7 mouse cellular contexts compared by ENCODE assay signal in the genomic region with DNA sequence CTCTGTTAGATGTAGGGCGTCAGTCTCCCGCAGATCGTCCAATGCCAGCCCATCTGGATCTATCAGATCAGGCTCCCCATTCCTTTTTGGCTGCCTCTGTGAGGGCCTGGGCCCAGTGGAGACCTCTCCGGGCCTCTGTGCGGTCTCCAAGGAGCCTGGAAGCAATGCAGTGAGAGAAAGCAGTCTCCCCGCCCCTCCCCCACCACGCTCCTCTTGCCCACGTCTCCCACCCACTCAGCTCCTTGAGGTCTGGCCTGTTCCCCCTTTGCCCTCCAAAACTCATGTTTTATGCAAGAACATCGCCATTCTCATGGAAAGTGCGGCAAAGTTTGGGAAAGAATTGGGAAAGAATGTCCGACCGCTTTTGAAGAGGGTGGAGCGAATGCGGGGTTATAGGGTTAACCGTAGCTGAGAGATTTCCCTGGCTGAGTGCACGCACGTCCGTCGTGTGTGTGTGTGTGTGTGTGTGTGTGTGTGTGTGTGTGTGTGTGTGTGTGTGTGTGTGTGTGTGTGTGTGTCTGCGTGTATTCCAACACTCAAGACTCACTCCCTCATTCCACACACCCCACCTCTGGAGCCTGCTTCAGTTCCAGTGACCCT. TPM values are rescaled to one million over a fixed set of nuclear protein-coding genes. Genes with fewer than 3 reads are reported as not detected.
DNase-seq lines count a peak whose midpoint lies in the region; ATAC-seq lines count a peak whose summit lies in the region.

No protein-coding gene starts in this region.

- ATAC-seq in forebrain, embryonic 12.5 days (ENCODE audit: low FRiP score) = peak; percentile 79
- no peak for ATAC-seq in liver, embryonic 12.5 days

- peaks cover 97% of the 10 kb centered on the region for H3K4me1 ChIP-seq in forebrain, embryonic 12.5 days
- H3K4me1 ChIP-seq in liver, embryonic 12.5 days = no peaks in the 10 kb centered on the region; the same call in 1 of the 2 replicates

- H3K27ac ChIP-seq in forebrain, embryonic 12.5 days = peak overlapping the region; percentile 97
- H3K27ac ChIP-seq in liver, embryonic 12.5 days = no peak overlapping the region

- peak overlapping the region; percentile 49 for H3K9ac ChIP-seq in forebrain, embryonic 12.5 days
- no peak overlapping the region for H3K9ac ChIP-seq in liver, embryonic 12.5 days

- H3K4me2 ChIP-seq in forebrain, embryonic 12.5 days = peak overlapping the region; percentile 50
- H3K4me2 ChIP-seq in liver, embryonic 12.5 days = peak overlapping the region; percentile 40

- WGBS in forebrain, embryonic 12.5 days = under 1% methylated on average over 20 of the region's 20 CpGs
- WGBS in liver, embryonic 12.5 days (ENCODE audit: insufficient replicate concordance) = 10% methylated on average over 19 of the region's 20 CpGs

- peak; percentile 65 to 69 for DNase-seq in right cerebral cortex, postnatal 10 days (ENCODE audit: low spot score in 2 of 2)
- no peak for DNase-seq in right cerebral cortex, adult 18-20 months
- DNase-seq in yolk sac, embryonic 10.5 days (ENCODE audit: low spot score) = peak; percentile 31
- no peak for DNase-seq in gastrocnemius, postnatal 14 days
- no peak for DNase-seq in c-Kit-positive CD71-positive TER-119-positive erythroid progenitor cells, embryonic 14.5 days (ENCODE audit: low spot score)

- H3K27me3 ChIP-seq in forebrain, embryonic 12.5 days = no peaks in the 10 kb centered on the region
- H3K27me3 ChIP-seq in liver, embryonic 12.5 days (replicated peaks) = peaks cover 61% of the 10 kb centered on the region

- no peaks in the 10 kb centered on the region for H3K9me3 ChIP-seq in forebrain, embryonic 12.5 days
- no peaks in the 10 kb centered on the region for H3K9me3 ChIP-seq in liver, embryonic 12.5 days (replicated peaks)

- H3K4me3 ChIP-seq in forebrain, embryonic 12.5 days (replicated peaks) = peak overlapping the region; percentile 11; the same call in 1 of the 2 replicates
- 0 out of 2 replicates have a peak overlapping the region, but pooled peaks have one; percentile 6 for H3K4me3 ChIP-seq in liver, embryonic 12.5 days

- intact Hi-C loops in gastrocnemius, postnatal 14 days (cut with DNase I; ENCODE audit: low total_unique reads) = no loop called here

- H3K36me3 ChIP-seq in forebrain, embryonic 12.5 days (replicated peaks) = no peaks in the 10 kb centered on the region
- H3K36me3 ChIP-seq in liver, embryonic 12.5 days = no peaks in the 10 kb centered on the region

RNA-seq across cellular contexts. Expression of a gene that starts 47.0 kb away (rescaled TPM):
- 55.7 and 59.5 TPM in 2 replicates for polyA plus RNA-seq in forebrain, embryonic 12.5 days (2016; fragmentation: Nextera tagmentation; extraction: Ambion mirVana)
- 0.17 and 0.62 TPM in 2 replicates for polyA plus RNA-seq in liver, embryonic 12.5 days (2016; fragmentation: Nextera tagmentation; extraction: Ambion mirVana)
- total RNA-seq in gastrocnemius, postnatal 14 days (2021) = 1 to 10 TPM; 1.1 to 2.1 TPM

Comparison
In these comparisons a context has a peak if more than half of its experiments do, and no peak if none do; other contexts are left out.
1. DNase-seq: peak in right cerebral cortex, postnatal 10 days (2 of 2) and yolk sac, embryonic 10.5 days (single experiment); none in right cerebral cortex, adult 18-20 months (single experiment), gastrocnemius, postnatal 14 days (single experiment) and c-Kit-positive CD71-positive TER-119-positive erythroid progenitor cells, embryonic 14.5 days (single experiment).
2. RNA of a gene that starts 47.0 kb away (polyA plus RNA-seq): 55.7 to 59.5 TPM in forebrain, embryonic 12.5 days; 0.17 to 0.62 TPM in liver, embryonic 12.5 days; every median in the first group is over 10 times any median in the second.